10 mouse cellular contexts compared by ENCODE assay signal in the genomic region with DNA sequence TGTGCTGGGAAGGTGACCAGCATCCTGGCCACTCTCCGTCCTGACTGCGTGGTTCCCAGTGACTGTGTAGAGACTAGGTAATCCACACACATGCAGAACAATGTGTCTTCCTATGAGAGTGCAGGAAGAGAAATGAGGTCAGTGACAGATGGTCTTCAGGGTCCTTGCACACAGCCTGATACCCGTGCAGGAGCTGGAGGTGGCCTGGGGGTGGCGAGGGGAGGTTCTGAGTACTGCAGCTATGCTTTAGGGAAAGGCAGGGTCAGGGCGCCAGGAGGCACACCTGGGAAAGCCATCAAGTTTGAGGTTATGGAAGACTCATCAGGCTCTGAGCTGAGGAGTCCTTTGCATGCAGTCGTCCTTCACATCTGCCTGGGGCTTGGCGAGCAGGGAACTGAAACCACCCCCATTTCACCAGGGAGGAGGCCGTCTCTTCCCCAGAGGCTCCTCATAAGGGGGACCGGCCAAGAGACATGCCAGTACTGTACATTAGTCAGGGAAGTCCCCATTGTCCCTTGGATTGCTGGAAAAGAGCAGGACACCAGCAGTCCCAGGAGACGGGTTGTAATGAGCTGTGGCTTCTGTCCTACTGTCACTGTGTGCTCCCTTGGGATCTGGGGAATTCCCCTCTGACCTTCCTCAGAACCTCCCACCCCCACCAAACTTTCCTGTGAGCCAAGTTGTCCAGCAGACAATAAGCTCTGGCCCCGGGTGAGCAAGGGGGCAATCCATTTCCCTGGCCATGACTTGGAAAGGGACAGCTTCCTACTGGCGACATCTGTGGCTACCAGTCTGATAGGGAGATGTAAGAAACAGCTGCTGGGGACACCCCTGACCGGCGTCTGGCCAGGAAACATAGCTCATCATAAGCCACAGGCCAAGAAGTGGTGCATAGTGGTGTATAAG. TPM values are rescaled to one million over a fixed set of nuclear protein-coding genes. Genes with fewer than 3 reads are reported as not detected.
DNase-seq lines count a peak whose midpoint lies in the region; ATAC-seq and TF ChIP-seq lines count a peak whose summit lies in the region.
"Had no signal": no experiment of that assay in that cellular context is flagged by ENCODE, and none has a peak within 500 bp of the region (broad histone marks: within the 10 kb centered on the region; RNA-seq: fewer than 3 reads in every experiment).

No protein-coding gene starts in this region.

- H3K36me3 ChIP-seq in midbrain, embryonic 13.5 days = no peaks in the 10 kb centered on the region
- H3K36me3 ChIP-seq in midbrain, postnatal 0 days (ENCODE audit: insufficient read depth, low read length) = no peaks in the 10 kb centered on the region
- H3K36me3 ChIP-seq in neural tube, embryonic 13.5 days = no peaks in the 10 kb centered on the region

- H3K27ac ChIP-seq in midbrain, embryonic 13.5 days = no peak overlapping the region
- no peak overlapping the region for H3K27ac ChIP-seq in midbrain, postnatal 0 days (ENCODE audit: low read depth, low read length)
- peak overlapping the region; percentile 28 for H3K27ac ChIP-seq in gastrocnemius, adult 2 months
- no peak overlapping the region for H3K27ac ChIP-seq in neural tube, embryonic 13.5 days (replicated peaks)

- intact Hi-C loops in gastrocnemius, adult 2 months (cut with DNase I) = no loop called here

- DNase-seq in midbrain, postnatal 0 days (ENCODE audit: low spot score) = no peak
- peak; percentile 64 for DNase-seq in gastrocnemius, adult 2 months
- peak; percentile 61 to 65 for DNase-seq in kidney, adult 8-10 months
- no peak for DNase-seq in frontal cortex, postnatal 10 days (ENCODE audit: low spot score in 2 of 2)
- DNase-seq in right cerebral cortex, postnatal 10 days (ENCODE audit: low spot score in 2 of 2) = no peak

- 67% methylated on average over 14 of the region's 14 CpGs for WGBS in midbrain, embryonic 13.5 days
- WGBS in midbrain, postnatal 0 days = 64% methylated on average over 14 of the region's 14 CpGs
- 42% methylated on average over 14 of the region's 14 CpGs for WGBS in neural tube, embryonic 13.5 days

- ATAC-seq in midbrain, embryonic 13.5 days = no peak
- no peak for ATAC-seq in midbrain, postnatal 0 days (ENCODE audit: low FRiP score)
- ATAC-seq in neural tube, embryonic 13.5 days (ENCODE audit: low read depth) = no peak
- ATAC-seq in CD4-positive, CD25-positive, alpha-beta regulatory T cell, adult 4 months = no peak

- H3K4me2 ChIP-seq in midbrain, embryonic 13.5 days (replicated peaks) = no peak overlapping the region
- H3K4me2 ChIP-seq in midbrain, postnatal 0 days (ENCODE audit: low read depth, low read length, poor library complexity, severe bottlenecking) = no peak overlapping the region
- no peak overlapping the region for H3K4me2 ChIP-seq in neural tube, embryonic 13.5 days

- TF ChIP-seq CTCF in midbrain, postnatal 0 days (IDR thresholded peaks at IDR 0.05) = no peak
- TF ChIP-seq CTCF in gastrocnemius, adult 2 months (IDR thresholded peaks at IDR 0.05) = no peak

- H3K4me3 ChIP-seq in midbrain, embryonic 13.5 days (replicated peaks) = no peak overlapping the region
- no peak overlapping the region for H3K4me3 ChIP-seq in midbrain, postnatal 0 days (ENCODE audit: low read depth, low read length)
- peak overlapping the region; percentile 16 for H3K4me3 ChIP-seq in gastrocnemius, adult 2 months
- H3K4me3 ChIP-seq in neural tube, embryonic 13.5 days = no peak overlapping the region

- peaks cover 51% of the 10 kb centered on the region for H3K4me1 ChIP-seq in midbrain, embryonic 13.5 days (replicated peaks)
- H3K4me1 ChIP-seq in midbrain, postnatal 0 days (ENCODE audit: insufficient read depth, low read length) = peaks cover 11% of the 10 kb centered on the region
- H3K4me1 ChIP-seq in neural tube, embryonic 13.5 days (replicated peaks) = peaks cover 64% of the 10 kb centered on the region

- no peaks in the 10 kb centered on the region for H3K27me3 ChIP-seq in midbrain, embryonic 13.5 days
- H3K27me3 ChIP-seq in midbrain, postnatal 0 days (ENCODE audit: insufficient read depth, low read length) = no peaks in the 10 kb centered on the region
- H3K27me3 ChIP-seq in neural tube, embryonic 13.5 days = no peaks in the 10 kb centered on the region

- H3K9ac ChIP-seq in midbrain, embryonic 13.5 days (replicated peaks) = peak overlapping the region; percentile 17
- no peak overlapping the region for H3K9ac ChIP-seq in midbrain, postnatal 0 days (replicated peaks; ENCODE audit: low read length, poor library complexity, severe bottlenecking)
- peak overlapping the region; percentile 39 for H3K9ac ChIP-seq in neural tube, embryonic 13.5 days

- H3K9me3 ChIP-seq in midbrain, embryonic 13.5 days = no peaks in the 10 kb centered on the region
- H3K9me3 ChIP-seq in midbrain, postnatal 0 days (ENCODE audit: low read length) = no peaks in the 10 kb centered on the region
- H3K9me3 ChIP-seq in neural tube, embryonic 13.5 days = no peaks in the 10 kb centered on the region

RNA-seq across cellular contexts. Expression of a gene that starts 4.5 kb away (rescaled TPM):
- polyA plus RNA-seq in midbrain, embryonic 13.5 days (2015; fragmentation: Nextera tagmentation; extraction: Ambion mirVana) = 20.0 and 25.7 TPM in 2 replicates
- 48.2 and 56.0 TPM in 2 replicates for total RNA-seq in midbrain, postnatal 0 days (2014; rRNA removed)
- 17.6 and 19.2 TPM in 2 replicates for polyA plus RNA-seq in midbrain, postnatal 0 days (2015; fragmentation: Nextera tagmentation; extraction: Ambion mirVana)
- total RNA-seq in gastrocnemius, adult 2 months (2021) = 10 to 100 TPM; 13.0 to 13.1 TPM
- 25.6 and 26.9 TPM in 2 replicates for polyA plus RNA-seq in neural tube, embryonic 13.5 days (2015; fragmentation: Nextera tagmentation; extraction: Ambion mirVana)
- 1 to 10 TPM; 7.4 to 7.5 TPM for polyA plus RNA-seq in CD4-positive, CD25-positive, alpha-beta regulatory T cell, adult 4 months (2017; shearing (Covaris generic))

RNA-seq across cellular contexts. Expression of a gene that starts 4.5 kb away (rescaled TPM):
- polyA plus RNA-seq in midbrain, embryonic 13.5 days (2015; fragmentation: Nextera tagmentation; extraction: Ambion mirVana) = 25.6 and 28.0 TPM in 2 replicates
- total RNA-seq in midbrain, postnatal 0 days (2014; rRNA removed) = 13.3 and 19.8 TPM in 2 replicates
- polyA plus RNA-seq in midbrain, postnatal 0 days (2015; fragmentation: Nextera tagmentation; extraction: Ambion mirVana) = 8.9 and 9.6 TPM in 2 replicates
- total RNA-seq in gastrocnemius, adult 2 months (2021) = 1 to 10 TPM; 2.4 to 3.2 TPM
- 20.1 and 20.2 TPM in 2 replicates for polyA plus RNA-seq in neural tube, embryonic 13.5 days (2015; fragmentation: Nextera tagmentation; extraction: Ambion mirVana)
- polyA plus RNA-seq in CD4-positive, CD25-positive, alpha-beta regulatory T cell, adult 4 months (2017; shearing (Covaris generic)) = 1 to 10 TPM; 1.9 to 2.1 TPM

RNA-seq across cellular contexts. Expression of a gene that starts 37.7 kb away (rescaled TPM):
- polyA plus RNA-seq in midbrain, embryonic 13.5 days (2015; fragmentation: Nextera tagmentation; extraction: Ambion mirVana) = not detected in 2 replicates
- 1.3 and 2.6 TPM in 2 replicates for total RNA-seq in midbrain, postnatal 0 days (2014; rRNA removed)
- polyA plus RNA-seq in midbrain, postnatal 0 days (2015; fragmentation: Nextera tagmentation; extraction: Ambion mirVana) = 0.22 and 0.55 TPM in 2 replicates
- total RNA-seq in gastrocnemius, adult 2 months (2021) = not detected
- not detected in 2 replicates for polyA plus RNA-seq in neural tube, embryonic 13.5 days (2015; fragmentation: Nextera tagmentation; extraction: Ambion mirVana)
- not detected for polyA plus RNA-seq in CD4-positive, CD25-positive, alpha-beta regulatory T cell, adult 4 months (2017; shearing (Covaris generic))
- total RNA-seq: liver, adult 2 months had no signal
- polyA plus RNA-seq: liver, adult 2 months had no signal

RNA-seq across cellular contexts. Expression of a gene that starts 46.4 kb away (rescaled TPM):
- not detected in 2 replicates for polyA plus RNA-seq in midbrain, embryonic 13.5 days (2015; fragmentation: Nextera tagmentation; extraction: Ambion mirVana)
- total RNA-seq in midbrain, postnatal 0 days (2014; rRNA removed) = 1.4 TPM in 1 of 2 replicates, not detected in the other
- polyA plus RNA-seq in midbrain, postnatal 0 days (2015; fragmentation: Nextera tagmentation; extraction: Ambion mirVana) = 0.16 and 0.47 TPM in 2 replicates
- total RNA-seq in gastrocnemius, adult 2 months (2021) = not detected
- polyA plus RNA-seq in neural tube, embryonic 13.5 days (2015; fragmentation: Nextera tagmentation; extraction: Ambion mirVana) = not detected in 2 replicates
- polyA plus RNA-seq in CD4-positive, CD25-positive, alpha-beta regulatory T cell, adult 4 months (2017; shearing (Covaris generic)) = not detected
- total RNA-seq: liver, adult 2 months had no signal

RNA-seq across cellular contexts. Expression of a gene that starts 52.8 kb away (rescaled TPM):
- polyA plus RNA-seq in midbrain, embryonic 13.5 days (2015; fragmentation: Nextera tagmentation; extraction: Ambion mirVana) = not detected in 2 replicates
- total RNA-seq in midbrain, postnatal 0 days (2014; rRNA removed) = not detected in 2 replicates
- not detected in 2 replicates for polyA plus RNA-seq in midbrain, postnatal 0 days (2015; fragmentation: Nextera tagmentation; extraction: Ambion mirVana)
- total RNA-seq in gastrocnemius, adult 2 months (2021) = not detected
- not detected in 2 replicates for polyA plus RNA-seq in neural tube, embryonic 13.5 days (2015; fragmentation: Nextera tagmentation; extraction: Ambion mirVana)
- not detected for polyA plus RNA-seq in CD4-positive, CD25-positive, alpha-beta regulatory T cell, adult 4 months (2017; shearing (Covaris generic))
- polyA plus RNA-seq: brain, embryonic 14.5 days had no signal

Comparison
In these comparisons a context has a peak if more than half of its experiments do, and no peak if none do; other contexts are left out.
1. DNase-seq: peak in gastrocnemius, adult 2 months (single experiment) and kidney, adult 8-10 months (2 of 2); none in midbrain, postnatal 0 days (single experiment), frontal cortex, postnatal 10 days (0 of 2) and right cerebral cortex, postnatal 10 days (0 of 2).